Mouse (Mus musculus) erythroblast, embryonic 14.5 days (primary cell): ENCODE data around the gene Prkca.

Source experiments
- GATA1 ChIP-seq: IDR thresholded peaks from 2 replicates; pipeline ENCODE4 v1.6.1; 2012; ENCODE audit warnings: low read length, inconsistent platforms, mixed read lengths
- TAL1 ChIP-seq: IDR thresholded peaks from 3 replicates; pipeline ENCODE4 v1.6.1; 2012; ENCODE audit warnings: low read length, inconsistent platforms, mixed read lengths

- TF ChIP-seq GATA1: no peak
- TF ChIP-seq TAL1: no peak
Observed at GRCm38 (mm10) chr11:107979497-107980174, 364.1 kb downstream of the Prkca start.
